Mouse (Mus musculus) limb, embryonic 13.5 days (tissue): ENCODE measurements around the gene Serpina1b. TPM values are rescaled to one million over a fixed set of nuclear protein-coding genes. Genes with fewer than 3 reads are reported as not detected.
"Not testable (repeated sequence)": the region's sequence is repeated elsewhere in the genome, so short reads cannot be mapped to it uniquely, and the experiment has no call there.

ENCODE experiments used
- ATAC-seq: fragments of 200-750 bp; cut with Nextera tagmentation; 2 replicates; pipeline ENCODE4 v1.8.0; 2017; ENCODE audit warnings: low read depth, moderate number of reproducible peaks, moderate TSS enrichment; ENCODE audit not compliant: low FRiP score
- H3K27ac ChIP-seq: fragments of 300-500 bp; sonication (generic); 2 replicates; pipeline ENCODE4 v1.5.1; 2015; ENCODE audit warnings: inconsistent platforms, mild to moderate bottlenecking, moderate library complexity
- H3K27me3 ChIP-seq: fragments of 300-500 bp; sonication (generic); 2 replicates; pipeline ENCODE4 v1.6.1; 2015; ENCODE audit warnings: mild to moderate bottlenecking, inconsistent platforms
- H3K36me3 ChIP-seq: fragments of 300-500 bp; sonication (generic); 2 replicates; pipeline ENCODE4 v1.6.1; 2015; ENCODE audit warnings: inconsistent platforms, mild to moderate bottlenecking, moderate library complexity
- H3K4me1 ChIP-seq: fragments of 300-500 bp; sonication (generic); 2 replicates; pipeline ENCODE4 v1.6.1; 2015; ENCODE audit warnings: inconsistent platforms
- H3K4me2 ChIP-seq: fragments of 300-500 bp; sonication (generic); replicated peaks from 2 replicates; pipeline ENCODE4 v1.6.1; 2015; ENCODE audit warnings: inconsistent platforms, mild to moderate bottlenecking, moderate library complexity
- H3K4me3 ChIP-seq: fragments of 300-500 bp; sonication (generic); 2 replicates; pipeline ENCODE4 v1.5.1; 2015; ENCODE audit warnings: moderate library complexity, mild to moderate bottlenecking, inconsistent platforms
- H3K9ac ChIP-seq: fragments of 300-500 bp; sonication (generic); 2 replicates; pipeline ENCODE4 v1.6.1; 2015; ENCODE audit warnings: mild to moderate bottlenecking, inconsistent platforms
- H3K9me3 ChIP-seq: fragments of 300-500 bp; sonication (generic); 2 replicates; pipeline ENCODE4 v1.6.1; 2016; ENCODE audit warnings: inconsistent platforms
- WGBS: fragments of 180-500 bp; shearing (Covaris S2); methylation state at CpG from one replicate; pipeline ENCODE4 v1.1.7; 2015; 5-methylcytosine and 5-hydroxymethylcytosine counted together
- polyA plus RNA-seq: library from polyadenylated mRNA; unstranded; fragments of >200 nt; fragmentation: Nextera tagmentation; extraction: Ambion mirVana; gene quantifications from 2 replicates; pipeline ENCODE4 v1.2.1, GENCODE M21; 2015

Serpina1b gene
- polyA plus RNA-seq: 0.36 and 1.5 TPM in 2 replicates

GRCm38 (mm10) chr12:103830273-103830672 is at the start of gene Serpina1b:
Serpina1b (minus strand) TSS chr12:103830373.
- not testable (repeated sequence) for H3K27me3 ChIP-seq, H3K36me3 ChIP-seq, H3K4me1 ChIP-seq, H3K9me3 ChIP-seq, H3K4me2 ChIP-seq, H3K27ac ChIP-seq, H3K9ac ChIP-seq, ATAC-seq, H3K4me3 ChIP-seq
- 76% methylated on average over 4 of the region's 4 CpGs for WGBS

- not testable (repeated sequence) for H3K27ac ChIP-seq, H3K4me3 ChIP-seq, H3K4me2 ChIP-seq, H3K9ac ChIP-seq, H3K9me3 ChIP-seq, H3K36me3 ChIP-seq, ATAC-seq, H3K4me1 ChIP-seq, H3K27me3 ChIP-seq
- 65% methylated on average over 1 of the region's 1 CpGs for WGBS
Measured at GRCm38 (mm10) chr12:103866873-103867272, 36.7 kb upstream of the Serpina1b start.

GRCm38 (mm10) chr12:103863101-103863974 is 33.2 kb upstream of the Serpina1b start, which contains the start of gene Serpina1a:
Serpina1a (minus strand) TSS chr12:103863562.
- not testable (repeated sequence) for H3K27ac ChIP-seq

GRCm38 (mm10) chr12:103860976-103861375 is 30.8 kb upstream of the Serpina1b start:
- no peak overlapping the region for H3K27ac ChIP-seq
- H3K4me1 ChIP-seq: no peaks in the 10 kb centered on the region
- no peak overlapping the region for H3K4me3 ChIP-seq
- H3K9me3 ChIP-seq: no peaks in the 10 kb centered on the region
- no peak overlapping the region for H3K9ac ChIP-seq
- no peaks in the 10 kb centered on the region for H3K27me3 ChIP-seq
- ATAC-seq: no peak
- 62% methylated on average over 3 of the region's 3 CpGs for WGBS
- no peaks in the 10 kb centered on the region for H3K36me3 ChIP-seq
- no peak overlapping the region for H3K4me2 ChIP-seq

More at GRCm38 (mm10) chr12:103863101-103863974, 33.2 kb upstream of the Serpina1b start, which contains the start of gene Serpina1a:
- ATAC-seq, H3K27me3 ChIP-seq, H3K9ac ChIP-seq, H3K4me1 ChIP-seq, H3K4me3 ChIP-seq, H3K9me3 ChIP-seq, H3K36me3 ChIP-seq, H3K4me2 ChIP-seq: not testable (repeated sequence)
- 82% methylated on average over 9 of the region's 9 CpGs for WGBS

- WGBS: 83% methylated on average over 3 of the region's 4 CpGs
- not testable (repeated sequence) for H3K9me3 ChIP-seq, H3K9ac ChIP-seq, H3K27me3 ChIP-seq, H3K36me3 ChIP-seq, H3K4me2 ChIP-seq, H3K4me3 ChIP-seq, H3K4me1 ChIP-seq, ATAC-seq, H3K27ac ChIP-seq
Measured at GRCm38 (mm10) chr12:103860571-103860970, 30.4 kb upstream of the Serpina1b start.

GRCm38 (mm10) chr12:103859584-103859983 is 29.4 kb upstream of the Serpina1b start:
- H3K27ac ChIP-seq, H3K9ac ChIP-seq, H3K4me2 ChIP-seq, H3K4me3 ChIP-seq, H3K27me3 ChIP-seq, H3K36me3 ChIP-seq, H3K4me1 ChIP-seq, ATAC-seq, H3K9me3 ChIP-seq: not testable (repeated sequence)
- WGBS: 68% methylated on average over 3 of the region's 3 CpGs

- H3K4me2 ChIP-seq, H3K27ac ChIP-seq, H3K9ac ChIP-seq, H3K27me3 ChIP-seq, H3K36me3 ChIP-seq, H3K9me3 ChIP-seq, H3K4me3 ChIP-seq, H3K4me1 ChIP-seq, ATAC-seq: not testable (repeated sequence)
- WGBS: 76% methylated on average over 2 of the region's 2 CpGs
Measured at GRCm38 (mm10) chr12:103853032-103853431, 22.9 kb upstream of the Serpina1b start.

- not testable (repeated sequence) for H3K9me3 ChIP-seq, H3K4me2 ChIP-seq, ATAC-seq, H3K36me3 ChIP-seq, H3K27ac ChIP-seq, H3K27me3 ChIP-seq, H3K4me3 ChIP-seq, H3K4me1 ChIP-seq, H3K9ac ChIP-seq
- 84% methylated on average over 6 of the region's 6 CpGs for WGBS
Measured at GRCm38 (mm10) chr12:103827661-103828372, 2.4 kb downstream of the Serpina1b start.

GRCm38 (mm10) chr12:103823826-103824225 is 6.3 kb downstream of the Serpina1b start:
- not testable (repeated sequence) for ATAC-seq, H3K27me3 ChIP-seq, H3K4me3 ChIP-seq, H3K4me2 ChIP-seq, H3K9me3 ChIP-seq, H3K27ac ChIP-seq, H3K9ac ChIP-seq, H3K36me3 ChIP-seq, H3K4me1 ChIP-seq
- 84% methylated on average over 5 of the region's 5 CpGs for WGBS

GRCm38 (mm10) chr12:103773246-103773851 is 56.8 kb downstream of the Serpina1b start, which contains the start of gene Serpina1d:
Serpina1d (minus strand) TSS chr12:103773592.
- not testable (repeated sequence) for H3K4me3 ChIP-seq, H3K27ac ChIP-seq, H3K9ac ChIP-seq, ATAC-seq, H3K27me3 ChIP-seq, H3K4me2 ChIP-seq, H3K4me1 ChIP-seq, H3K36me3 ChIP-seq, H3K9me3 ChIP-seq
- WGBS: 83% methylated on average over 6 of the region's 6 CpGs

- not testable (repeated sequence) for H3K9me3 ChIP-seq, H3K36me3 ChIP-seq, ATAC-seq, H3K4me1 ChIP-seq, H3K4me2 ChIP-seq, H3K9ac ChIP-seq, H3K27ac ChIP-seq, H3K4me3 ChIP-seq, H3K27me3 ChIP-seq
- 67% methylated on average over 1 of the region's 1 CpGs for WGBS
Measured at GRCm38 (mm10) chr12:103770597-103770996, 59.6 kb downstream of the Serpina1b start.

GRCm38 (mm10) chr12:103763083-103763482 is 67.1 kb downstream of the Serpina1b start:
- H3K9me3 ChIP-seq, ATAC-seq, H3K9ac ChIP-seq, H3K36me3 ChIP-seq, H3K4me3 ChIP-seq, H3K4me2 ChIP-seq, H3K27ac ChIP-seq, H3K4me1 ChIP-seq, H3K27me3 ChIP-seq: not testable (repeated sequence)
- WGBS: 79% methylated on average over 3 of the region's 3 CpGs
